Mouse (Mus musculus) midbrain, embryonic 11.5 days (tissue): ENCODE results near the gene Bco1. TPM values are rescaled to one million over a fixed set of nuclear protein-coding genes. Genes with fewer than 3 reads are reported as not detected.

Source experiments
- polyA plus RNA-seq: library from polyadenylated mRNA; unstranded; fragments of >200 nt; fragmentation: Nextera tagmentation; extraction: Ambion mirVana; gene quantifications from 2 replicates; pipeline ENCODE4 v1.2.1, GENCODE M21; 2014

The Bco1 gene
- polyA plus RNA-seq, 1 experiment from 2014 or later = 0.18 TPM

Other genes with a start within 250 kb of the Bco1 start
- gene Cmc2, start 174.4 kb upstream of the Bco1 start, polyA plus RNA-seq = 77.6 and 79.5 TPM in 2 replicates
- gene Cenpn, start 174.1 kb upstream of the Bco1 start, polyA plus RNA-seq = 53.0 and 54.0 TPM in 2 replicates
- gene Atmin, start 152.5 kb upstream of the Bco1 start, polyA plus RNA-seq = 16.8 and 17.5 TPM in 2 replicates
- gene 1700030J22Rik, start 116.9 kb upstream of the Bco1 start, polyA plus RNA-seq = 2.7 and 3.8 TPM in 2 replicates
- gene Gcsh, start 102.3 kb upstream of the Bco1 start, polyA plus RNA-seq = 146 and 158 TPM in 2 replicates
- not detected in 2 replicates for gene Pkd1l2, start 13.4 kb upstream of the Bco1 start, polyA plus RNA-seq
- gene Gan, start 62.3 kb downstream of the Bco1 start, polyA plus RNA-seq = 2.2 and 2.3 TPM in 2 replicates
- 23.7 and 28.5 TPM in 2 replicates for gene Cmip, start 161.2 kb downstream of the Bco1 start, polyA plus RNA-seq